Mouse (Mus musculus) c-Kit-positive CD71-negative TER-119-negative erythroid progenitor cells, embryonic 14.5 days (primary cell): ENCODE results near the gene Ncapd2.
A peak's percentile ranks its signal among the peaks of the same experiment; 100 is the strongest.

ENCODE experiments used
- DNase-seq: peaks from one replicate; pipeline ENCODE4 v3.0.0-alpha.2; 2013; ENCODE audit warnings: low read depth

Gene Ncapd2

GRCm38 (mm10) chr6:125147329-125147728, 44.2 kb downstream of the Ncapd2 start:
- DNase-seq, result no peak

DNA sequence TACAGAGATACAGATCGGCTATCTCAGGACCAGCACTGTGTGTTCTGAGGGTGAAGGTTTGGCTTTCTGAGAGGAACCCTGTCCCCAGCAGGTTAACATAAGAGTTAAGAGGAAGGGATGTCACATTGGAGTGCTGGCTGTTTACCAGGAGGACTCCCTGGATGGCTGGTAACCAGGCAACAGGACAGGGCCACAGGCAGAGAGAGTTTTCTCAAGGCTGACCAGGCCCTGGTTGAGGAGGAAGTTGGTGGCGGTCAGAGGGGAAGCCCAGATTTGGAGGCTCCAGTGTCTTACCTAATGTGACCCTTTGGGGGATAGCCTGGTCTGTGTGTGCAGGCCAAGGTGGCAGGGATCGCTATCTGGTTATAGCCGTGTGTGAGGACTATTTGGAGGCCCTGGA, 44.7 kb downstream of the Ncapd2 start:
- DNase-seq, result no peak

DNA sequence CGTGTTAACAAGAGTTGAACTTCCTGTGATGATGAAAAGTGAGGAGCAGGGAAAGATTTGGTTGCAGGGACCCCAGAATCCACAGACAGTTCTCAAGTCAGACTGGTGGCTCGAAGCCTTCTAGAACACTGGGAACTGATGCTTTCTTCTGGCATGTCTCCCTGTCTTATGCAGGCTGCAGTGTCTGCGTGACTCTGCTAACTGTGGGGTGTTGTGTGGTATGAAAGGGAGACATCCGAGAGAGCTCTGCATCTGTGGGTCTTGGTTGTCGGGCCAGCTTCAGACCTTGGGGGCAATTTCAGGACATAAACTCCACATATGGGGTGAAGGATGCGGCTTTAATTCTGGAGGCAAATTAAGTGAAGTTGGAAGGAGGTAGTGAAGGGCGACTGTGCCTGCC, 45.4 kb downstream of the Ncapd2 start:
- DNase-seq, result no peak

- DNase-seq, result no peak
Measured at GRCm38 (mm10) chr6:125145479-125145951, 46.0 kb downstream of the Ncapd2 start.

- peak; percentile 74 for DNase-seq
Measured at GRCm38 (mm10) chr6:125145001-125145400, 46.5 kb downstream of the Ncapd2 start, which contains the start of gene Iffo1. Iffo1 (plus strand) TSS chr6:125145241.

GRCm38 (mm10) chr6:125143904-125144303, 47.6 kb downstream of the Ncapd2 start:
- DNase-seq, result no peak

DNA sequence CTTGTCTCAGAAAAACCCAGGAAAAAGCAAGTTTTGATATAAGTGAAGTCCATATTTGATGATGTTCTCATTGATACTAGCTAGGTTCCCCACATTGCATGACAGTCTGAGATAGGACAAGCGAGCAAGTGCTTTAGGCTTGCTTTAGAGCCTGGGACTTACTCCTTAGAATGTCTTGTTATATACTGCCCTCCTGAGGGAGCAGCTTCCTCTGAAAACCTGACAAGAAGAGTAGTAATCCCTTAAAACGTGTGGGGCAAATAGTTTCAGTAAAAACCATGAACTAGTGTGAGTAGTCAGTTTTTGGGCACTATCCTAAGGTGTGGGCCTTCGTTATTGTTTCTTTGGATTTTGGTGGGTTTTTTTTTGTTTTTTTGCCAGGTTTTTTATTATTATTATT, 48.4 kb downstream of the Ncapd2 start:
- no peak for DNase-seq

DNA sequence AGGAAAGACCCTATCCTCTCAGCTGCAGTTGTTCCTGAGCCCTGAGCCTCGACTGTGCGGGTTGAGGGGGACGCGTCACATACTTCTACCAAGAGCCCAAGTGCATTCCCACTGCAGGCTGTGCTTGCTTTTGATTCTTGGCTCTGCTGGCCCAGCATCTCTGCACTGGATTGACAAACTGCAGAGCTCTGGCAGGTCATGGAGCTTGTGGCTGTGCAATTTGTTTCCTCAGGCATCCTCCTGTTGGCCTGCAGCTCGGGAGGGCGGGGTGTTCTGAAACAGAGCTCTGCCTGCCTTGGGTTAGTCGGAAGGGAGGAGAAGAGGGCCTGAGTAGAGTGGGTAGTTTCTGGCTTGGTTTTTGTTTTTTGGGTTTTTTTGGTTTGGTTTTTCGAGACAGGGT, 49.1 kb downstream of the Ncapd2 start:
- DNase-seq, result no peak

DNA sequence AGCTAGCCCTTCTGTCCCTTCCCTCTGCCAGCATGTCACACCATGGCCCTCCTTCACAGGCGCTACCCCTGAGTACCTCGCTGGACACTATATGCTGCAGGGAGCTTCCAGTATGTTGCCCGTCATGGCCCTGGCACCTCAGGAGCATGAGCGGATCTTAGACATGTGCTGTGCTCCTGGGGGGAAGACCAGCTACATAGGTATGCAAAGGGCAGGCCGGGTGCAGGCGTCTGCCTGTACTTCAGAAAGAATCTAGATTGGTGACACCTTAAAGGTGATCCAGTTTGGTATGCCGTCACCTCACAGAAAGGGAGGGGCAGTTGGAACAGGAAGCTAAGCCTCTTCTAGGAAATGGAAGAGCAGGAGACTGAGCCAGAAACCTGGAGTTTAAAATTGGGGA, 51.8 kb downstream of the Ncapd2 start:
- DNase-seq, result no peak

GRCm38 (mm10) chr6:125137002-125137671, 54.4 kb downstream of the Ncapd2 start:
- DNase-seq, result no peak

DNA sequence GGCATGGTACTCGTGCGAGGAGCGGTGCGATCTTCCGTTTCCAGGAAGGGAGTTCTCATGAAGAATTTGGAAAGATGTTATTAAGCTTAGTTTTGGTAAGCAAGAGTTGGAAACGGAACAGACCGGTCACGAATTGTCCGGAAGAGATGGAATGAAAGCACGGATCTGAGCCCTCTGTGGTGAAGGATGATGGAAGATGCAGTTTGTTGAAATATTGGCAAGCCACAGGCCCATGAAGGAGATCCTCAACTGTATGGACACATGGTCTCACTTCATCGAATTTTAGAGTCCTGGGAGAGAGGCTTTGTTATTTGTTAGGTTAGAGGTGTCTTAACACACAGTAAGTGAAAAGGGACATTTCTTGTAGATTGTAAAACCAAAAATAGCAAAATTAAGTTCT, 59.0 kb downstream of the Ncapd2 start:
- DNase-seq, result no peak

GRCm38 (mm10) chr6:125131302-125132156, 60.0 kb downstream of the Ncapd2 start, which contains the start of gene Nop2:
Nop2 (plus strand) TSS chr6:125131909.
- DNase-seq, result peak; percentile 92

DNA sequence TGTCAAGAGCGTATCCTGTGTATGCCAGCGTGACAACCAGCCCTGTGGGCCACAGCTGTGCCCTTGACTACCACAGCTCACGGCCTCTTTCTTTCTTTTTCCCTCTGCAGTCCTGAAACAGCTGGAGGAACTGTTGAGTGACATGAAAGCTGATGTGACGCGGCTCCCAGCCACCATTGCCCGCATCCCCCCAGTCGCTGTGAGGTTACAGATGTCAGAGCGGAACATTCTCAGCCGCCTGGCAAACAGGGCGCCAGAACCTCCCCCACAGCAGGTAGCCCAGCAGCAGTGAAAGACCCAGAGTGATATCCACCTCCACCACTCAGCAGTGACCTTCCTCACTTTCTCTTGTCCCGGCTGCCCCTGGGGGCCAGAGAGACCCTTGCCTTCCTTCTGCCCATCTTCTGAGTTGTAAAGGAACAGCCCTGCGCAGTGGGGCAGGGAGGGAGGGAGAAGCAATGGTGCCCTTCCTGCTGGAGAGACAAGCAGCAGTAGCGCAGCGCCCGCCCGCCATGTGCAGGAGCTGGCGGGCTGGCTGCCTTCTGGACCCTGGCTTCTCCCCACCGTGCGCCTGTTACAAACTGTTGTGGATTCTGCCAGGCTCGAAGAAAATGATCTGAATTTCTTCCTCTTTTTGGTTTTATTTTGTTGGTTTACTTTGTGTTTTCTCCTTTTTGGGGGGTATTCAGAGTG, 61.6 kb downstream of the Ncapd2 start:
- DNase-seq, result no peak

DNA sequence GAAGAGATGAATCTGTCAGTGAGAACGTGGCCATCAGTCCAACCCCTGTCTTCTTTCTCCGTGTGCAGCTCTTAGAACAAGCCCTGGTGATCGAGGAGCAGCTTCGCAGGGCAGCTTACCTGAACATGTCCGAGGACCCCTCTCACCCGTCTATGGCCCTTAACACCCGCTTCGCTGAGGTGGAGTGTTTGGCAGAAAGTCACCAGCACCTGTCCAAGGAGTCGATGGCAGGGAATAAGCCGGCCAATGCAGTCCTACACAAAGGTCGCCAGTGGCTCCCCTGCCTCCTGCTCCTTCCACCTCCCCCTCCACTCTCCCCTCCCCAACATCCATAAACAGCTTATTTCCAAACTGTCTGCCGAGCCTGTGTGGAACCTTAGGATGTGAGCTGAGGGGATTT, 62.8 kb downstream of the Ncapd2 start:
- no peak for DNase-seq

DNA sequence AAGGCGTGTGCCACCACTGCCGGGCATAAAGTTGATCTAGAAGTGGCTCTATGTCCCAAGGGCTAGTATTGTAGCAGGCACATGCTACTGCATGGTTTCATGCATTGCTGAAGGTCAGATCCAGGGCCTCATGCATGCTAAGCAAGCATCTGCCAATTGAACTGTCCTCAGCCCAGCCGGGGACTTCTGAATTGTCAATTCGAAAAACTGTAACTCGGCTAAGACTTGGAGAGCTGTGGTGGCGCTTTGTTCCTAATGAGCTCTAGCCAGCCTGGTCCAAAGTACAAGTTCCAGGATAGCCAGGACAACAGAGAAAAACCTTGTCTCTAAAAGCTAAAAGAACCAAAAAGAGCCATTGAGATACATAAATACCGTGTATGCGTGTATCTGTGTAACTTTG, 72.1 kb downstream of the Ncapd2 start:
- no peak for DNase-seq
